Mouse (Mus musculus): Measurements from ENCODE around the gene Palld. TPM values are rescaled to one million over a fixed set of nuclear protein-coding genes. Genes with fewer than 3 reads are reported as not detected.

Palld gene
- polyA plus RNA-seq, 1 experiment from 2014 or later: 48.3 TPM

GRCm38 (mm10) chr8:61662829-61663228 lies 239.7 kb downstream of the Palld start:
- Histone ChIP-seq H3K27me3 (ENCODE audit: control insufficient read depth, insufficient read depth, low read length) (no peaks in the 10 kb centered on the region), H3K4me2 (replicated peaks; ENCODE audit: low read depth, low read length) (no peak overlapping the region), H3K9me3 (ENCODE audit: control insufficient read depth, low read length) (no peaks in the 10 kb centered on the region), H3K9ac (ENCODE audit: low read depth, low read length) (no peak overlapping the region), H3K27ac (ENCODE audit: low read depth, low read length) (no peak overlapping the region), H3K4me1 (replicated peaks; ENCODE audit: control insufficient read depth, insufficient read depth, low read length) (no peaks in the 10 kb centered on the region), H3K4me3 (ENCODE audit: low read depth, low read length) (no peak overlapping the region), H3K36me3 (ENCODE audit: control insufficient read depth, insufficient read depth, low read length) (no peaks in the 10 kb centered on the region)
- DNase-seq (ENCODE audit: low spot score) (no peak), ATAC-seq (ENCODE audit: low FRiP score) (no peak)
- 87% methylated on average over 4 of the region's 4 CpGs for WGBS

GRCm38 (mm10) chr8:61661611-61662010 lies 240.9 kb downstream of the Palld start:
- no peak for DNase-seq (ENCODE audit: low spot score)
- H3K27me3 ChIP-seq (ENCODE audit: control insufficient read depth, insufficient read depth, low read length): no peaks in the 10 kb centered on the region
- ATAC-seq (ENCODE audit: low FRiP score): no peak
- no peak overlapping the region for H3K4me3 ChIP-seq (ENCODE audit: low read depth, low read length)
- H3K36me3 ChIP-seq (ENCODE audit: control insufficient read depth, insufficient read depth, low read length): no peaks in the 10 kb centered on the region
- H3K4me2 ChIP-seq (replicated peaks; ENCODE audit: low read depth, low read length): no peak overlapping the region
- H3K27ac ChIP-seq (ENCODE audit: low read depth, low read length): no peak overlapping the region
- no peaks in the 10 kb centered on the region for H3K4me1 ChIP-seq (replicated peaks; ENCODE audit: control insufficient read depth, insufficient read depth, low read length)
- no peak overlapping the region for H3K9ac ChIP-seq (ENCODE audit: low read depth, low read length)
- H3K9me3 ChIP-seq (ENCODE audit: control insufficient read depth, low read length): no peaks in the 10 kb centered on the region
- 96% methylated on average over 5 of the region's 5 CpGs for WGBS

GRCm38 (mm10) chr8:61660961-61661360 lies 241.5 kb downstream of the Palld start:
- no peak overlapping the region for H3K27ac ChIP-seq (ENCODE audit: low read depth, low read length)
- no peak overlapping the region for H3K4me2 ChIP-seq (replicated peaks; ENCODE audit: low read depth, low read length)
- WGBS: 92% methylated on average over 5 of the region's 5 CpGs
- H3K27me3 ChIP-seq (ENCODE audit: control insufficient read depth, insufficient read depth, low read length): no peaks in the 10 kb centered on the region
- ATAC-seq (ENCODE audit: low FRiP score): no peak
- H3K36me3 ChIP-seq (ENCODE audit: control insufficient read depth, insufficient read depth, low read length): no peaks in the 10 kb centered on the region
- DNase-seq (ENCODE audit: low spot score): no peak
- no peak overlapping the region for H3K4me3 ChIP-seq (ENCODE audit: low read depth, low read length)
- no peaks in the 10 kb centered on the region for H3K4me1 ChIP-seq (replicated peaks; ENCODE audit: control insufficient read depth, insufficient read depth, low read length)
- H3K9ac ChIP-seq (ENCODE audit: low read depth, low read length): no peak overlapping the region
- no peaks in the 10 kb centered on the region for H3K9me3 ChIP-seq (ENCODE audit: control insufficient read depth, low read length)

GRCm38 (mm10) chr8:61651955-61652354 lies 250.5 kb downstream of the Palld start:
- no peak overlapping the region for H3K4me2 ChIP-seq (replicated peaks; ENCODE audit: low read depth, low read length)
- H3K4me1 ChIP-seq (replicated peaks; ENCODE audit: control insufficient read depth, insufficient read depth, low read length): no peaks in the 10 kb centered on the region
- no peak for DNase-seq (ENCODE audit: low spot score)
- H3K27ac ChIP-seq (ENCODE audit: low read depth, low read length): no peak overlapping the region
- no peak overlapping the region for H3K9ac ChIP-seq (ENCODE audit: low read depth, low read length)
- H3K27me3 ChIP-seq (ENCODE audit: control insufficient read depth, insufficient read depth, low read length): no peaks in the 10 kb centered on the region
- ATAC-seq (ENCODE audit: low FRiP score): no peak
- 91% methylated on average over 6 of the region's 6 CpGs for WGBS
- H3K9me3 ChIP-seq (ENCODE audit: control insufficient read depth, low read length): no peaks in the 10 kb centered on the region
- no peaks in the 10 kb centered on the region for H3K36me3 ChIP-seq (ENCODE audit: control insufficient read depth, insufficient read depth, low read length)
- H3K4me3 ChIP-seq (ENCODE audit: low read depth, low read length): no peak overlapping the region

GRCm38 (mm10) chr8:61646195-61646835 lies 256.2 kb downstream of the Palld start:
- ATAC-seq (ENCODE audit: low FRiP score): no peak
- H3K4me2 ChIP-seq (replicated peaks; ENCODE audit: low read depth, low read length): no peak overlapping the region
- no peak overlapping the region for H3K9ac ChIP-seq (ENCODE audit: low read depth, low read length)
- H3K27me3 ChIP-seq (ENCODE audit: control insufficient read depth, insufficient read depth, low read length): no peaks in the 10 kb centered on the region
- no peaks in the 10 kb centered on the region for H3K36me3 ChIP-seq (ENCODE audit: control insufficient read depth, insufficient read depth, low read length)
- H3K27ac ChIP-seq (ENCODE audit: low read depth, low read length): no peak overlapping the region
- no peaks in the 10 kb centered on the region for H3K4me1 ChIP-seq (replicated peaks; ENCODE audit: control insufficient read depth, insufficient read depth, low read length)
- DNase-seq (ENCODE audit: low spot score): no peak
- H3K9me3 ChIP-seq (ENCODE audit: control insufficient read depth, low read length): no peaks in the 10 kb centered on the region
- no peak overlapping the region for H3K4me3 ChIP-seq (ENCODE audit: low read depth, low read length)
- 77% methylated on average over 8 of the region's 8 CpGs for WGBS

GRCm38 (mm10) chr8:61645642-61646041 lies 256.8 kb downstream of the Palld start:
- no peak for DNase-seq (ENCODE audit: low spot score)
- no peaks in the 10 kb centered on the region for H3K4me1 ChIP-seq (replicated peaks; ENCODE audit: control insufficient read depth, insufficient read depth, low read length)
- H3K9ac ChIP-seq (ENCODE audit: low read depth, low read length): no peak overlapping the region
- H3K36me3 ChIP-seq (ENCODE audit: control insufficient read depth, insufficient read depth, low read length): no peaks in the 10 kb centered on the region
- no peak overlapping the region for H3K4me2 ChIP-seq (replicated peaks; ENCODE audit: low read depth, low read length)
- no peak for ATAC-seq (ENCODE audit: low FRiP score)
- H3K27ac ChIP-seq (ENCODE audit: low read depth, low read length): no peak overlapping the region
- no peaks in the 10 kb centered on the region for H3K27me3 ChIP-seq (ENCODE audit: control insufficient read depth, insufficient read depth, low read length)
- H3K4me3 ChIP-seq (ENCODE audit: low read depth, low read length): no peak overlapping the region
- no peaks in the 10 kb centered on the region for H3K9me3 ChIP-seq (ENCODE audit: control insufficient read depth, low read length)
- WGBS: 84% methylated on average over 6 of the region's 6 CpGs

GRCm38 (mm10) chr8:61643215-61643614 lies 259.3 kb downstream of the Palld start:
- Histone ChIP-seq H3K4me3 (ENCODE audit: low read depth, low read length) (no peak overlapping the region), H3K4me2 (replicated peaks; ENCODE audit: low read depth, low read length) (no peak overlapping the region), H3K9ac (ENCODE audit: low read depth, low read length) (no peak overlapping the region), H3K36me3 (ENCODE audit: control insufficient read depth, insufficient read depth, low read length) (no peaks in the 10 kb centered on the region), H3K9me3 (ENCODE audit: control insufficient read depth, low read length) (no peaks in the 10 kb centered on the region), H3K27me3 (ENCODE audit: control insufficient read depth, insufficient read depth, low read length) (no peaks in the 10 kb centered on the region), H3K4me1 (replicated peaks; ENCODE audit: control insufficient read depth, insufficient read depth, low read length) (no peaks in the 10 kb centered on the region), H3K27ac (ENCODE audit: low read depth, low read length) (no peak overlapping the region)
- DNase-seq (ENCODE audit: low spot score) (no peak), ATAC-seq (ENCODE audit: low FRiP score) (no peak)
- 85% methylated on average over 3 of the region's 3 CpGs for WGBS

- 89% methylated on average over 4 of the region's 4 CpGs for WGBS
These were observed 260.1 kb downstream of the Palld start for GRCm38 (mm10) chr8:61642358-61642847.

GRCm38 (mm10) chr8:61639596-61639995 lies 262.9 kb downstream of the Palld start:
- Histone ChIP-seq H3K4me3 (ENCODE audit: low read depth, low read length) (no peak overlapping the region), H3K36me3 (ENCODE audit: control insufficient read depth, insufficient read depth, low read length) (no peaks in the 10 kb centered on the region), H3K4me1 (replicated peaks; ENCODE audit: control insufficient read depth, insufficient read depth, low read length) (no peaks in the 10 kb centered on the region), H3K4me2 (replicated peaks; ENCODE audit: low read depth, low read length) (no peak overlapping the region), H3K27ac (ENCODE audit: low read depth, low read length) (no peak overlapping the region), H3K9me3 (ENCODE audit: control insufficient read depth, low read length) (no peaks in the 10 kb centered on the region), H3K27me3 (ENCODE audit: control insufficient read depth, insufficient read depth, low read length) (no peaks in the 10 kb centered on the region), H3K9ac (ENCODE audit: low read depth, low read length) (no peak overlapping the region)
- no peak for ATAC-seq (ENCODE audit: low FRiP score)
- DNase-seq (ENCODE audit: low spot score): no peak
- WGBS: 94% methylated on average over 2 of the region's 2 CpGs

More at GRCm38 (mm10) chr8:61642358-61642847, 260.1 kb downstream of the Palld start:
- Histone ChIP-seq H3K9me3 (ENCODE audit: control insufficient read depth, low read length) (no peaks in the 10 kb centered on the region), H3K9ac (ENCODE audit: low read depth, low read length) (no peak overlapping the region), H3K4me2 (replicated peaks; ENCODE audit: low read depth, low read length) (no peak overlapping the region), H3K4me1 (replicated peaks; ENCODE audit: control insufficient read depth, insufficient read depth, low read length) (no peaks in the 10 kb centered on the region), H3K27ac (ENCODE audit: low read depth, low read length) (no peak overlapping the region), H3K4me3 (ENCODE audit: low read depth, low read length) (no peak overlapping the region), H3K27me3 (ENCODE audit: control insufficient read depth, insufficient read depth, low read length) (no peaks in the 10 kb centered on the region), H3K36me3 (ENCODE audit: control insufficient read depth, insufficient read depth, low read length) (no peaks in the 10 kb centered on the region)
- ATAC-seq (ENCODE audit: low FRiP score) (no peak), DNase-seq (ENCODE audit: low spot score) (no peak)
